Mouse (Mus musculus) embryonic fibroblast, embryonic 13.5 days (primary cell): ENCODE results near the gene 4933434E20Rik. TPM values are rescaled to one million over a fixed set of nuclear protein-coding genes. Genes with fewer than 3 reads are reported as not detected.

Source experiments
- H3K27ac ChIP-seq: 2 replicates; pipeline ENCODE4 v1.5.1; 2012; ENCODE audit warnings: low read length, control low read depth, inconsistent platforms; ENCODE audit not compliant: insufficient read depth
- H3K4me1 ChIP-seq: 2 replicates; pipeline ENCODE4 v1.6.1; 2011; ENCODE audit warnings: low read length; ENCODE audit not compliant: control insufficient read depth, insufficient read depth
- H3K4me3 ChIP-seq: 2 replicates; pipeline ENCODE4 v1.5.1; 2011; ENCODE audit warnings: mild to moderate bottlenecking, control low read depth, low read length; ENCODE audit not compliant: insufficient read depth
- CTCF ChIP-seq: IDR thresholded peaks from 2 replicates; pipeline ENCODE4 v1.5.1; 2011; ENCODE audit warnings: mild to moderate bottlenecking, control low read depth, low read length, moderate library complexity, borderline replicate concordance; ENCODE audit not compliant: insufficient read depth
- POLR2A ChIP-seq: IDR thresholded peaks from 2 replicates; pipeline ENCODE4 v1.6.1; 2011; ENCODE audit warnings: low read depth, mild to moderate bottlenecking, control low read depth, low read length, moderate library complexity
- polyA plus RNA-seq: library from polyadenylated mRNA; stranded (reverse); fragments of >200 nt; gene quantifications from 2 replicates; pipeline ENCODE4 v1.2.4, GENCODE M21; 2011; ENCODE audit warnings: low read depth; ENCODE audit not compliant: missing spikeins, insufficient read length

Gene 4933434E20Rik
- polyA plus RNA-seq, 1 experiment: 114 TPM

- Histone ChIP-seq H3K4me3 (no peak overlapping the region), H3K27ac (no peak overlapping the region), H3K4me1 (no peaks in the 10 kb centered on the region)
- no peak for TF ChIP-seq CTCF
- no peak for TF ChIP-seq POLR2A
Measured at GRCm38 (mm10) chr3:90064383-90064782, 12.9 kb downstream of the 4933434E20Rik start.

DNA sequence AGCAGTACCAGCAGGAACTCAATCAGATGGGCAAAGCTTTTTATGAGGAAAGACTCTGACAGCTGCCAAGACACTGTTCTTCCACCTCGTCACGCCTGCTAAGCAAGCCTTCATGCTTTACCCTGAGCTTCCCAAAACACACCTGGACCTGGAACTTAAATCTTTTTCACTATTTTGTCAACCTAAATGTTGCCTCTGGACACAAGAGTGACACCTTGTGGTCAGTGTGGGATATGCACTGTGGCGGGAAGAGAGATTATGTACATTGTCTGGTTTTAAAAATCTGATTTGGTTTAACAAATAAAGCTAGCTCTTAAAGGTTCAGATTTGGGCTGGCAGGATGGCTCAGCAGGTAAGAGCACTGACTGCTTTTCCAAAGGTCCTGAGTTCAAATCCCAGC lies 14.1 kb downstream of the 4933434E20Rik start:
- no peak for TF ChIP-seq POLR2A
- peak; percentile 27; the same call in 1 of the 2 replicates for TF ChIP-seq CTCF
- Histone ChIP-seq H3K4me3 (no peak overlapping the region), H3K4me1 (no peaks in the 10 kb centered on the region), H3K27ac (no peak overlapping the region)

DNA sequence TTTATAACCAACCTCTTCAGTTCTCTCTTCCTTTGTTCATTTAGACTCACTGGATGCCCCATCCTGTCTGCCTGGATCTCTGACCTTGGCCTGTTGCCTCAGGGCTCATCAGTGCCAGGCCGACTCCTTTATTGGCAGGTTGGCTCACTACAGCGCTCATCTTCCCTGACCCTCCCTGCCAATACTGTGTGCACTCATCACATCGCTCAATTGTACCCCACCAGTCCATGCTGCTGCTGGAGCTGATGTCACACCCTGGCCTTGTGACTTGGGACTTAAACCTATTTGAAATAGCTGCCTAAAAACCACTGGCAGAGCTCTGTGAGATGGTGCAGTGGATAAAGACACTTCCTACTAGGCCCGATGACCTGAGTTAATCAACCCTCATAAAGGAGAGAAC lies 16.4 kb downstream of the 4933434E20Rik start:
- Histone ChIP-seq H3K4me3 (no peak overlapping the region), H3K4me1 (no peaks in the 10 kb centered on the region), H3K27ac (no peak overlapping the region)
- TF ChIP-seq CTCF (no peak), POLR2A (no peak)

DNA sequence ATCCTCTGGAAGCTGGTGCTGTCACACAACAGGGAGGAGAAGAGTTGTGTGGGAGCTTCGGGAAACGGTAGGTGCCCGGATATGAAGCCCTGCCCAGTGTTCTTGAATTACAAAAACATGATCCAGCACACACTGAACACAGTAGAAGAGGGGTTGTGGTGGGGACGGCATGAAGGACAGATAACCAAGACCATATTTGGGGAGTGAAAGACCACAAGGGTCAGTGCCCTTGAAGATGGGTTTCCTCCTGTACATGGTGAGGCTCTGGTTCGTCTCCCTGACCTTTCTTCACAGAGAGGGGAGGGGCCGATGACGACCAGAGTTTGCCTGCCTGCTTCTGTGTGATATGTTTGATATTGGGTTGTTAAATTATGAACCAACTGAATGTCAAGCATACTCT lies 18.3 kb downstream of the 4933434E20Rik start:
- Histone ChIP-seq H3K4me3 (no peak overlapping the region), H3K4me1 (no peaks in the 10 kb centered on the region), H3K27ac (no peak overlapping the region)
- no peak for TF ChIP-seq POLR2A
- no peak for TF ChIP-seq CTCF

DNA sequence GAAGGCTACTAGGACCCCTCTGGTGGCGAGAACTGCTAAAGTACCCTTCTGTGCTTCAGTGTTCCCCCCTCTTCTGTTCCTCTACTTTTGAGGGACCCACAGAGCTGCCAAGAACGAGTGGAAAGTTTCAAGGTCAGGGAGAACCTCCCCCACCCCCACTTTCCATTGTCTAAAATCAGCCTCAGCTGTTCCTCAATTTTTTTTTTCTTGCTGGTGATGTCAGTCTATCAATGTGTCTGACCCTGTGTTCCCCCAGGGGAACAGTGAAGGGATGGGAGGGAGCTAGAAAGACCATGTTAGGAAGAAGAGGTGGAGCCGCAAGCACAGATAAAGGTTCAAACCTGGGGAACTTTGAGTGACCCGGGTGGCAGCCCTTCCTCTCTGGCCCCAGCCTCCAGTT lies 20.9 kb downstream of the 4933434E20Rik start, which contains the start of gene Tpm3:
TSS of gene Tpm3 (plus strand) at position 356 of the 400 bp plus-strand sequence.
- Histone ChIP-seq H3K4me1 (no peaks in the 10 kb centered on the region), H3K4me3 (no peak within 1 kb of the TSS), H3K27ac (no peak within 1 kb of the TSS)
- TF ChIP-seq CTCF: no peak
- TF ChIP-seq POLR2A: no peak

- no peak overlapping the region for H3K4me3 ChIP-seq
- TF ChIP-seq POLR2A: no peak
- TF ChIP-seq CTCF: no peak
- H3K27ac ChIP-seq: no peak overlapping the region
- H3K4me1 ChIP-seq: 0 out of 2 replicates have a peak, but pooled peaks cover 7% of the 10 kb centered on the region
Measured at GRCm38 (mm10) chr3:90076921-90077716, 25.7 kb downstream of the 4933434E20Rik start.

- Histone ChIP-seq H3K4me3 (no peak overlapping the region), H3K27ac (no peak overlapping the region), H3K4me1 (peaks cover 13% of the 10 kb centered on the region)
- TF ChIP-seq CTCF: no peak
- no peak for TF ChIP-seq POLR2A
Measured at GRCm38 (mm10) chr3:90078224-90078623, 26.8 kb downstream of the 4933434E20Rik start.

- TF ChIP-seq CTCF (no peak), POLR2A (no peak; the same call in none of the 2 replicates)
- Histone ChIP-seq H3K4me3 (peak overlapping the region; percentile 95), H3K27ac (peak overlapping the region; percentile 97), H3K4me1 (peaks cover 19% of the 10 kb centered on the region)
Measured at GRCm38 (mm10) chr3:90079133-90079762, 27.8 kb downstream of the 4933434E20Rik start.

DNA sequence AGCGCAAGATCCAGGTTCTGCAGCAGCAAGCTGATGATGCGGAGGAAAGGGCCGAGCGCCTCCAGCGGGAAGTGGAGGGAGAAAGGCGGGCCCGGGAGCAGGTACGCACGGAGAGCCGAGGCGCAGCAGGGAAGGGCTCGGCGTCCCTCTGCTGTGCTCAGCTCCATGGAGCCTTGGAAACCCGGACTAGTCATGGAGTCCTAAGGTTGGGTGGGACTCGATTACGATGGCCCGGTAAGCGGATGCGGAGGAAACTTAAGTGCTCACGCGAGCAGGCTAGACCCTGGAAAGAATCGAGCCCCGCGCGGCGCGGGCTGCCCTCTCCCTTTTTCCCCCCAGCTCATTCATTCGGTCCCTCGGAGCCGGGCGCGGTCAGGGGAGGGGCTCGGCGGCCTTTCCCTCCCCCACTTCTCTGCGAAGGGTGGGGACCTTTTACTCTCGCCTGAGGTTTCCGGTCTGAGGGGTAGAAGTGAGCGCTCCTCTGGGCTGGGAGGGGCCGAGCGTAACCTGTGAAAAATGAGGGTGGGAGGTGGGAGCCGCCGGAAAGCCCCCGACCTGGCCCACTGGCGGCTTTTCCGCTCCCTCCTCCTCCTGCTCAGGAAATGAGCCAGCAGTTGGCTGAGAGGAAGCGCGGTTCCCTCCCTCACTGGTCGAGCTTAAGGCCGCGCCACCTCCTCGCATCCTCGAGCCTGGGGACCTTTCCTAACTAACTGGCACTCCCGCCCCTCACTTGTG lies 28.5 kb downstream of the 4933434E20Rik start:
- peak overlapping the region; percentile 97 for H3K27ac ChIP-seq
- peaks cover 20% of the 10 kb centered on the region for H3K4me1 ChIP-seq
- peak overlapping the region; percentile 95 for H3K4me3 ChIP-seq
- TF ChIP-seq CTCF (no peak), POLR2A (peak; percentile 84)

- Histone ChIP-seq H3K27ac (peak overlapping the region; percentile 97), H3K4me3 (peak overlapping the region; percentile 95), H3K4me1 (peaks cover 23% of the 10 kb centered on the region)
- no peak for TF ChIP-seq CTCF
- TF ChIP-seq POLR2A: no peak
Measured at GRCm38 (mm10) chr3:90080498-90080863, 29.0 kb downstream of the 4933434E20Rik start.
